Mouse (Mus musculus) gastrocnemius, postnatal 14 days (tissue): ENCODE results near the gene Samd11. TPM values are rescaled to one million over a fixed set of nuclear protein-coding genes. Genes with fewer than 3 reads are reported as not detected.

Experiments
- DNase-seq: peaks from one replicate; pipeline ENCODE4 v3.0.0; 2021; ENCODE audit warnings: mixed read lengths
- intact Hi-C: fragments of 180-260 bp; cut with DNase I; formaldehyde crosslinking; loops from one replicate; pipeline ENCODE4 v1.15.1; 2025; ENCODE audit warnings: low total_unique reads
- microRNA-seq, 2 experiments: library from miRNA; unstranded; fragments of <30 nt; microRNA quantifications; one replicate each; pipeline ENCODE4 v1.2.0; 2021
- total RNA-seq, 2 experiments: library from RNA; stranded (reverse); gene quantifications; 2 replicates each; pipeline ENCODE4 v1.2.3; 2021

The Samd11 gene
- total RNA-seq, 2 experiments from 2014 or later: 0.21 TPM; not detected in 1

- no peak for DNase-seq
- intact Hi-C loops: no loop called here
These were observed 38.3 kb downstream of the Samd11 start for GRCm38 (mm10) chr4:156217022-156217669.

- intact Hi-C loops: no loop called here
- DNase-seq: no peak
These were observed 39.3 kb downstream of the Samd11 start for GRCm38 (mm10) chr4:156216196-156216595.

- DNase-seq: peak; percentile 82
These were observed 39.8 kb downstream of the Samd11 start, which contains the start of gene Perm1 for GRCm38 (mm10) chr4:156215649-156216048. TSS of gene Perm1 (plus strand) at chr4:156215868.

GRCm38 (mm10) chr4:156213134-156213533 is 42.3 kb downstream of the Samd11 start:
- DNase-seq: no peak
- intact Hi-C loops: no loop called here

More at GRCm38 (mm10) chr4:156215649-156216048, 39.8 kb downstream of the Samd11 start, which contains the start of gene Perm1:
- intact Hi-C loops: no loop called here

- DNase-seq: no peak
- intact Hi-C loops: no loop called here
These were observed 45.4 kb downstream of the Samd11 start for GRCm38 (mm10) chr4:156209963-156210635.

- intact Hi-C loops: no loop called here
- DNase-seq: no peak
These were observed 46.6 kb downstream of the Samd11 start for GRCm38 (mm10) chr4:156208872-156209271.

- DNase-seq: no peak
- intact Hi-C loops: no loop called here
These were observed 51.9 kb downstream of the Samd11 start for GRCm38 (mm10) chr4:156203413-156204131.

GRCm38 (mm10) chr4:156203001-156203412 is 52.5 kb downstream of the Samd11 start, which contains the start of gene AW011738:
TSS of gene AW011738 (plus strand) at chr4:156203304.
- peak; percentile 76 for DNase-seq
- intact Hi-C loops: no loop called here

- DNase-seq: no peak
- intact Hi-C loops: no loop called here
These were observed 53.0 kb downstream of the Samd11 start for GRCm38 (mm10) chr4:156202462-156202893.

GRCm38 (mm10) chr4:156200623-156201475 is 54.6 kb downstream of the Samd11 start, which contains the start of gene Isg15:
TSS of gene Isg15 (minus strand) at chr4:156200818.
- no peak for DNase-seq
- intact Hi-C loops: no loop called here

- intact Hi-C loops: no loop called here
- peak; percentile 95 for DNase-seq
These were observed 57.6 kb downstream of the Samd11 start for GRCm38 (mm10) chr4:156197829-156198205.

- intact Hi-C loops: no loop called here
- peak; percentile 83 for DNase-seq
These were observed 58.2 kb downstream of the Samd11 start, which contains the start of gene Agrn for GRCm38 (mm10) chr4:156197131-156197828. TSS of gene Agrn (minus strand) at chr4:156197488.

Small RNAs within 50 kb of the gene (microRNA-seq; reads per million reads assigned to microRNA genes)
- gene Mir7658: 0.64 to 1.0 reads per million in 2 experiments

Other genes with a start within 250 kb of the Samd11 start
- under 1 TPM; 0.64 to 0.82 TPM for gene Tnfrsf4, start 241.8 kb downstream of the Samd11 start, total RNA-seq
- gene Tnfrsf18, start 229.5 kb downstream of the Samd11 start, total RNA-seq: not detected
- not detected for gene Ttll10, start 196.2 kb downstream of the Samd11 start, total RNA-seq
- 1 to 10 TPM; 3.2 to 4.1 TPM for gene 9430015G10Rik, start 145.7 kb downstream of the Samd11 start, total RNA-seq
- gene Rnf223, start 125.1 kb downstream of the Samd11 start, total RNA-seq: not detected
- gene Agrn, start 58.2 kb downstream of the Samd11 start, total RNA-seq: 10 to 100 TPM; 25.3 to 25.5 TPM
- gene Isg15, start 54.8 kb downstream of the Samd11 start, total RNA-seq: under 1 TPM; 0.42 to 0.57 TPM
- gene AW011738, start 52.4 kb downstream of the Samd11 start, total RNA-seq: 1 to 10 TPM; 2.9 to 3.3 TPM
- 100 to 1,000 TPM in 1 of 2 experiments, 10 to 100 TPM in 1; 73.3 to 103 TPM for gene Perm1, start 39.8 kb downstream of the Samd11 start, total RNA-seq
- gene Plekhn1, start 20.8 kb downstream of the Samd11 start, total RNA-seq: 1 to 10 TPM; 5.1 to 5.5 TPM
- 10 to 100 TPM; 22.2 to 28.7 TPM for gene Noc2l, start 19.6 kb downstream of the Samd11 start, total RNA-seq
- not detected for gene Vmn2r-ps159, start 75.4 kb upstream of the Samd11 start, total RNA-seq